Mouse (Mus musculus) kidney, embryonic 16.5 days (tissue): Measurements from ENCODE around the gene Pglyrp2. TPM values are rescaled to one million over a fixed set of nuclear protein-coding genes. Genes with fewer than 3 reads are reported as not detected.

Experiments used
- ATAC-seq: fragments of 200-750 bp; cut with Nextera tagmentation; 2 replicates; pipeline ENCODE4 v1.8.0; 2017; ENCODE audit warnings: moderate TSS enrichment; ENCODE audit not compliant: low FRiP score, low TSS enrichment
- H3K27ac ChIP-seq: fragments of 300-500 bp; sonication (generic); 2 replicates; pipeline ENCODE4 v1.5.1; 2014; ENCODE audit warnings: low read length
- H3K27me3 ChIP-seq: fragments of 300-500 bp; sonication (generic); 2 replicates; pipeline ENCODE4 v1.6.1; 2014; ENCODE audit warnings: low read length, control low read depth, mixed read lengths; ENCODE audit not compliant: insufficient read depth
- H3K36me3 ChIP-seq: fragments of 300-500 bp; sonication (generic); 2 replicates; pipeline ENCODE4 v1.6.1; 2014; ENCODE audit warnings: low read length, control low read depth, mixed read lengths; ENCODE audit not compliant: insufficient read depth
- H3K4me1 ChIP-seq: fragments of 300-500 bp; sonication (generic); 2 replicates; pipeline ENCODE4 v1.6.1; 2014; ENCODE audit warnings: low read length, control low read depth, mixed read lengths; ENCODE audit not compliant: insufficient read depth
- H3K4me2 ChIP-seq: fragments of 300-500 bp; sonication (generic); replicated peaks from 2 replicates; pipeline ENCODE4 v1.6.1; 2014; ENCODE audit warnings: low read depth, low read length
- H3K4me3 ChIP-seq: fragments of 300-500 bp; sonication (generic); 2 replicates; pipeline ENCODE4 v1.5.1; 2014; ENCODE audit warnings: mild to moderate bottlenecking, low read length
- H3K9ac ChIP-seq: fragments of 300-500 bp; sonication (generic); replicated peaks from 2 replicates; pipeline ENCODE4 v1.6.1; 2014; ENCODE audit warnings: low read length
- H3K9me3 ChIP-seq: fragments of 300-500 bp; sonication (generic); 2 replicates; pipeline ENCODE4 v1.6.1; 2016; ENCODE audit warnings: low read length, control low read depth
- WGBS: fragments of 180-500 bp; shearing (Covaris S2); extraction: QIAGEN DNeasy Blood & Tissue Kit; methylation state at CpG from one replicate; pipeline ENCODE4 v1.1.7; 2014; 5-methylcytosine and 5-hydroxymethylcytosine counted together
- microRNA-seq: library from miRNA; unstranded; fragments of <30 nt; microRNA quantifications from one replicate; pipeline ENCODE4, GENCODE M21; 2016
- polyA plus RNA-seq: library from polyadenylated mRNA; unstranded; fragments of >200 nt; fragmentation: Nextera tagmentation; extraction: Ambion mirVana; gene quantifications from 2 replicates; pipeline ENCODE4 v1.2.1, GENCODE M21; 2015

The Pglyrp2 gene
- polyA plus RNA-seq, 1 experiment from 2014 or later: 0.12 TPM

- peaks cover 22% of the 10 kb centered on the region for H3K36me3 ChIP-seq
- H3K9me3 ChIP-seq: no peaks in the 10 kb centered on the region
- ATAC-seq: peak; percentile 8; the same call in 1 of the 2 replicates
- H3K4me2 ChIP-seq: peak overlapping the region; percentile 60
- H3K27ac ChIP-seq: peak overlapping the region; percentile 86
- H3K9ac ChIP-seq: peak overlapping the region; percentile 95
- peaks cover 31% of the 10 kb centered on the region for H3K4me1 ChIP-seq
- WGBS: 44% methylated on average over 5 of the region's 5 CpGs
- peak overlapping the region; percentile 99 for H3K4me3 ChIP-seq
- H3K27me3 ChIP-seq: no peaks in the 10 kb centered on the region
Measured at GRCm38 (mm10) chr17:32364850-32365249, 59.1 kb downstream of the Pglyrp2 start.

GRCm38 (mm10) chr17:32364331-32364730, 59.6 kb downstream of the Pglyrp2 start:
- peak; percentile 90 for ATAC-seq
- Histone ChIP-seq H3K36me3 (peaks cover 27% of the 10 kb centered on the region), H3K4me3 (peak overlapping the region; percentile 99), H3K4me2 (peak overlapping the region; percentile 85), H3K4me1 (peaks cover 31% of the 10 kb centered on the region), H3K27ac (peak overlapping the region; percentile 86), H3K9me3 (no peaks in the 10 kb centered on the region), H3K9ac (peak overlapping the region; percentile 95), H3K27me3 (no peaks in the 10 kb centered on the region)
- WGBS: under 1% methylated on average over 36 of the region's 47 CpGs

- Histone ChIP-seq H3K36me3 (peaks cover 32% of the 10 kb centered on the region), H3K9ac (peak overlapping the region; percentile 95), H3K9me3 (no peaks in the 10 kb centered on the region), H3K27ac (peak overlapping the region; percentile 63), H3K4me1 (peaks cover 30% of the 10 kb centered on the region), H3K27me3 (no peaks in the 10 kb centered on the region), H3K4me3 (peak overlapping the region; percentile 99), H3K4me2 (peak overlapping the region; percentile 85)
- ATAC-seq: peak; percentile 44
- WGBS: 0% methylated on average over 26 of the region's 50 CpGs
Measured at GRCm38 (mm10) chr17:32363821-32364301, 60.1 kb downstream of the Pglyrp2 start.

GRCm38 (mm10) chr17:32362686-32363085, 61.3 kb downstream of the Pglyrp2 start:
- Histone ChIP-seq H3K4me1 (peaks cover 25% of the 10 kb centered on the region), H3K36me3 (peaks cover 43% of the 10 kb centered on the region), H3K27ac (no peak overlapping the region), H3K27me3 (no peaks in the 10 kb centered on the region), H3K4me2 (peak overlapping the region; percentile 85), H3K9me3 (no peaks in the 10 kb centered on the region), H3K4me3 (peak overlapping the region; percentile 99), H3K9ac (peak overlapping the region; percentile 95; the same call in 1 of the 2 replicates)
- WGBS: 77% methylated on average over 4 of the region's 4 CpGs
- ATAC-seq: no peak

Small RNA genes within 50 kb of the gene (microRNA-seq; reads per million reads assigned to microRNA genes)
- not detected for gene Gm22201

Other genes starting within 250 kb of the Pglyrp2 start
- 0.19 and 0.37 TPM in 2 replicates for gene Ephx3, start 234.6 kb downstream of the Pglyrp2 start, polyA plus RNA-seq
- 84.5 and 99.3 TPM in 2 replicates for gene Brd4, start 139.4 kb downstream of the Pglyrp2 start, polyA plus RNA-seq
- gene Akap8, start 102.9 kb downstream of the Pglyrp2 start, polyA plus RNA-seq: 112 and 126 TPM in 2 replicates
- gene Akap8l, start 73.6 kb downstream of the Pglyrp2 start, polyA plus RNA-seq: 124 and 130 TPM in 2 replicates
- 22.0 and 23.8 TPM in 2 replicates for gene Wiz, start 34.7 kb downstream of the Pglyrp2 start, polyA plus RNA-seq
- gene Rasal3, start 20.6 kb downstream of the Pglyrp2 start, polyA plus RNA-seq: 0.63 and 0.97 TPM in 2 replicates
- 0.26 and 1.0 TPM in 2 replicates for gene Cyp4f39, start 28.6 kb upstream of the Pglyrp2 start, polyA plus RNA-seq
- gene Cyp4f17, start 81.9 kb upstream of the Pglyrp2 start, polyA plus RNA-seq: 7.4 and 10.4 TPM in 2 replicates
- 24.5 and 27.5 TPM in 2 replicates for gene Cyp4f16, start 112.4 kb upstream of the Pglyrp2 start, polyA plus RNA-seq
- gene Cyp4f37, start 197.1 kb upstream of the Pglyrp2 start, polyA plus RNA-seq: not detected in 2 replicates
- gene Cyp4f40, start 234.7 kb upstream of the Pglyrp2 start, polyA plus RNA-seq: not detected in 2 replicates